Mouse (Mus musculus): ENCODE results near the gene Vmn1r13. TPM values are rescaled to one million over a fixed set of nuclear protein-coding genes. Genes with fewer than 3 reads are reported as not detected.

The Vmn1r13 gene
- polyA plus RNA-seq (2015; fragmentation: Nextera tagmentation; extraction: Ambion mirVana): not detected in 2 replicates

GRCm38 (mm10) chr6:57202990-57203389 is at the start of gene Vmn1r13:
Gene Vmn1r13, plus strand, starts transcription at chr6:57203290.

DNA sequence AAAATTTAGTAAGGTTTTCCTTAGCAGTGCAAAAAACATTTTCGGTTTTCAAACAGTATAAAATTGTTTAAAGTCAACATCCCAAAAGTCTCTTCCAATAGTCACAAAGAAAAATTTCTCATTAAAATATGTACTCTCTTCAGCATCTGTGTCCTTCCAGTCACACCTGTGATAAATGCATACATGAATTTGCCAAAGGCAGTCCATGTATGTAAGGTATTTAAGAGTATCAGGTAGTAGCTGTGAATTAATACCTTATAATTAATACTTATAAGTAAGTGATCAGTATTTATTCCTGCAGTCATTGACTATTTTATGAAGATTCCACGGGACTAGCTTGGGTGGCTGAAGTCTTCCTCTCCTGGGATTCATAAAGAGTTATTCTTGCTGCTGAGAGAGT is 46.5 kb upstream of the Vmn1r13 start, which contains the start of gene Vmn1r12:
TSS of gene Vmn1r12 (plus strand) at position 301 of the 400 bp plus-strand sequence.

DNA sequence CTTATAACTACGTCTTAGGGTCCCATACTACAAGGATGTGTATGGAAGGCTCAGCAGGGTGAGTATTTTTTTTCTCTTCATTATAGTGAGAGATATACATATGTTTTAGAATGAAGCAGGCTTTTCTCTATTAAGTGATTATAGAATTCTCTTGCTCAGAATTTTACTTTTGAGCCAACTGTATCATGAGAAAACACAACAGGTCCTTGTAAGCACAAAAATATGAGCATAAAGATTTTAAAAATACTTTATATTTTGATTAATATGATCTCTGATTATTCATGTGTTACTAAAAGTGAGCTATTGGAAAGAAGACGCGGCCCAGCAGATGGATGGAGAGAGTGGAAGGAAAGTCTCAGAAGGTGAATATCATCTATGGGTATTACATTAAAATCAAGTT is 28.3 kb downstream of the Vmn1r13 start, which contains the start of gene Vmn1r14:
TSS of gene Vmn1r14 (plus strand) at position 301 of the 400 bp plus-strand sequence.

GRCm38 (mm10) chr6:57257652-57258051 is 54.6 kb downstream of the Vmn1r13 start, which contains the start of gene Vmn1r15:
Gene Vmn1r15, plus strand, starts transcription at chr6:57257952.

Other genes with a start within 250 kb of the Vmn1r13 start
- 0.05 TPM in 1 of 2 replicates, not detected in the other for gene Vmn1r5, start 233.0 kb upstream of the Vmn1r13 start, polyA plus RNA-seq (2015; fragmentation: Nextera tagmentation; extraction: Ambion mirVana)
- not detected in 2 replicates for gene Vmn1r6, start 206.0 kb upstream of the Vmn1r13 start, polyA plus RNA-seq (2015; fragmentation: Nextera tagmentation; extraction: Ambion mirVana)
- not detected in 2 replicates for gene Vmn1r7, start 178.0 kb upstream of the Vmn1r13 start, polyA plus RNA-seq (2015; fragmentation: Nextera tagmentation; extraction: Ambion mirVana)
- gene Vmn1r8, start 171.0 kb upstream of the Vmn1r13 start, polyA plus RNA-seq (2015; fragmentation: Nextera tagmentation; extraction: Ambion mirVana): not detected in 2 replicates
- 0.02 TPM in 1 of 2 replicates, not detected in the other for gene Vmn1r9, start 136.5 kb upstream of the Vmn1r13 start, polyA plus RNA-seq (2015; fragmentation: Nextera tagmentation; extraction: Ambion mirVana)
- gene Vmn1r10, start 93.8 kb upstream of the Vmn1r13 start, polyA plus RNA-seq (2015; fragmentation: Nextera tagmentation; extraction: Ambion mirVana): not detected in 2 replicates
- not detected in 2 replicates for gene Vmn1r11, start 69.8 kb upstream of the Vmn1r13 start, polyA plus RNA-seq (2015; fragmentation: Nextera tagmentation; extraction: Ambion mirVana)
- gene Vmn1r12, start 46.4 kb upstream of the Vmn1r13 start, polyA plus RNA-seq (2015; fragmentation: Nextera tagmentation; extraction: Ambion mirVana): not detected in 2 replicates
- not detected in 2 replicates for gene Vmn1r14, start 28.4 kb downstream of the Vmn1r13 start, polyA plus RNA-seq (2015; fragmentation: Nextera tagmentation; extraction: Ambion mirVana)
- not detected in 2 replicates for gene Vmn1r15, start 54.7 kb downstream of the Vmn1r13 start, polyA plus RNA-seq (2015; fragmentation: Nextera tagmentation; extraction: Ambion mirVana)
- not detected in 2 replicates for gene Vmn1r16, start 126.2 kb downstream of the Vmn1r13 start, polyA plus RNA-seq (2015; fragmentation: Nextera tagmentation; extraction: Ambion mirVana)
- gene Vmn1r17, start 160.4 kb downstream of the Vmn1r13 start, polyA plus RNA-seq (2015; fragmentation: Nextera tagmentation; extraction: Ambion mirVana): not detected in 2 replicates
- gene Vmn1r18, start 192.5 kb downstream of the Vmn1r13 start, polyA plus RNA-seq (2015; fragmentation: Nextera tagmentation; extraction: Ambion mirVana): not detected in 2 replicates
- gene Vmn1r19, start 200.5 kb downstream of the Vmn1r13 start, polyA plus RNA-seq (2015; fragmentation: Nextera tagmentation; extraction: Ambion mirVana): not detected in 2 replicates
- not detected in 2 replicates for gene Vmn1r20, start 225.6 kb downstream of the Vmn1r13 start, polyA plus RNA-seq (2015; fragmentation: Nextera tagmentation; extraction: Ambion mirVana)

Measured in spleen, postnatal 0 days (tissue).